In genomic region chr8:94601607-94602385, GRCm38 (mm10) we compare ENCODE assay signal across 8 mouse cellular contexts. TPM values are rescaled to one million over a fixed set of nuclear protein-coding genes. Genes with fewer than 3 reads are reported as not detected.
DNase-seq lines count a peak whose midpoint lies in the region; ATAC-seq lines count a peak whose summit lies in the region.

Rspry1 (plus strand) TSS chr8:94601937.
Fam192a (minus strand) TSS chr8:94601997.

- no peaks in the 10 kb centered on the region for H3K36me3 ChIP-seq in hindbrain, embryonic 12.5 days

- WGBS in hindbrain, embryonic 12.5 days = under 1% methylated on average over 51 of the region's 55 CpGs

- peak within 1 kb of the TSS; percentile 92 for H3K4me2 ChIP-seq in hindbrain, embryonic 12.5 days (replicated peaks)

- ATAC-seq in hindbrain, embryonic 12.5 days (ENCODE audit: low FRiP score) = peak; percentile 100

- no peaks in the 10 kb centered on the region for H3K9me3 ChIP-seq in hindbrain, embryonic 12.5 days (replicated peaks)

- peak within 1 kb of the TSS; percentile 93 for H3K9ac ChIP-seq in hindbrain, embryonic 12.5 days

- peak within 1 kb of the TSS; percentile 92 for H3K27ac ChIP-seq in hindbrain, embryonic 12.5 days

- no peaks in the 10 kb centered on the region for H3K27me3 ChIP-seq in hindbrain, embryonic 12.5 days

- peak; percentile 100 for DNase-seq in NIH3T3 (ENCODE audit: low read depth)
- peak; percentile 100 for DNase-seq in cerebellum, postnatal 10 days
- peak; percentile 100 for DNase-seq in frontal cortex, postnatal 10 days (ENCODE audit: low spot score in 2 of 2)
- peak; percentile 100 for DNase-seq in layer of hippocampus, postnatal 14 days (ENCODE audit: low spot score in 2 of 2)
- peak; percentile 100 for DNase-seq in lung, postnatal 14 days
- DNase-seq in retina, adult 2 months (ENCODE audit: low read depth, low spot score) = peak; percentile 99
- peak; percentile 98 to 99 for DNase-seq in thymus, postnatal 36 days

- H3K4me1 ChIP-seq in hindbrain, embryonic 12.5 days = peaks cover 23% of the 10 kb centered on the region

- peak within 1 kb of the TSS; percentile 99 for H3K4me3 ChIP-seq in hindbrain, embryonic 12.5 days

RNA-seq across cellular contexts. Expression of gene Rspry1, which starts in this region (rescaled TPM):
- polyA plus RNA-seq in hindbrain, embryonic 12.5 days (2016; fragmentation: Nextera tagmentation; extraction: Ambion mirVana) = 53.6 and 54.8 TPM in 2 replicates
- 10 to 100 TPM; 30.5 to 34.3 TPM for total RNA-seq in layer of hippocampus, postnatal 14 days (2021)

RNA-seq across cellular contexts. Expression of gene Fam192a, which starts in this region (rescaled TPM):
- 89.6 and 99.7 TPM in 2 replicates for polyA plus RNA-seq in hindbrain, embryonic 12.5 days (2016; fragmentation: Nextera tagmentation; extraction: Ambion mirVana)
- total RNA-seq in layer of hippocampus, postnatal 14 days (2021) = 10 to 100 TPM; 42.1 to 44.5 TPM

Comparison
In these comparisons a context has a peak if more than half of its experiments do, and no peak if none do; other contexts are left out.
1. Peak in every context shown above with its lines: DNase-seq, ATAC-seq, H3K4me3 ChIP-seq and H3K27ac ChIP-seq.